Comparison of ENCODE assay signal across 13 mouse cellular contexts in the genomic region with DNA sequence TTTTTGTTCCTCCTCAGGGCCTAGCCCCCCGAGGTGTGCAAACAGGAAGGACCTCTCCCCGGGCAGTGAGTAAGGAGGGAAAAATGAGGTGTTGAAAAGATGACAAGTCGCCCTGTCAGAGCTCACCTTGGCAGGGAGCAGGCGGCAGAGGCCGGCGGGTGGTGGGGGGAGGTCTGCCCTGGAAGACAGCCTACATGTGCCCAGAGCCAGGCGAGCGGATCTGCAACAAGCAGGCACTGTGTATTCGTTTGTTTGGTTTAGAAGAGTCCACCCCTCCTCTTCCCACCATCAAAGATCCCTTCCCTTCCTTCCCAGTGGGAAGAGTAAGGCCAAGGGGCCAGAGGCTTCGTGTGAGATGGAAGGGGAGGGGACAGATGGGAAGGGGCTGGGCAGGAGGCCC. TPM values are rescaled to one million over a fixed set of nuclear protein-coding genes. Genes with fewer than 3 reads are reported as not detected.
DNase-seq lines count a peak whose midpoint lies in the region; ATAC-seq and TF ChIP-seq lines count a peak whose summit lies in the region.
"Had no signal": no experiment of that assay in that cellular context is flagged by ENCODE, and none has a peak within 500 bp of the region (broad histone marks: within the 10 kb centered on the region; RNA-seq: fewer than 3 reads in every experiment).

No protein-coding gene starts in this region.

- TF ChIP-seq EP300 in heart, adult 2 months (IDR thresholded peaks at IDR 0.05; ENCODE audit: insufficient read depth, low read depth, low read length) = no peak

- H3K9me3 ChIP-seq in heart, embryonic 15.5 days (replicated peaks) = no peaks in the 10 kb centered on the region
- H3K9me3 ChIP-seq in forebrain, embryonic 14.5 days (replicated peaks; ENCODE audit: control insufficient read depth, low read length) = no peaks in the 10 kb centered on the region
- no peaks in the 10 kb centered on the region for H3K9me3 ChIP-seq in limb, embryonic 15.5 days
- H3K9me3 ChIP-seq: liver, embryonic 12.5 days had no signal

- H3K4me3 ChIP-seq in heart, embryonic 15.5 days = no peak overlapping the region
- no peak overlapping the region for H3K4me3 ChIP-seq in heart, adult 2 months
- H3K4me3 ChIP-seq in forebrain, embryonic 14.5 days (ENCODE audit: low read depth, low read length) = no peak overlapping the region
- no peak overlapping the region for H3K4me3 ChIP-seq in limb, embryonic 15.5 days
- H3K4me3 ChIP-seq: liver, embryonic 12.5 days had no signal

- no peak for DNase-seq in heart, adult 2 months
- DNase-seq in brain, embryonic 14.5 days (ENCODE audit: low read depth) = peak; percentile 68
- no peak for DNase-seq in forebrain, embryonic 14.5 days (ENCODE audit: low spot score)
- no peak for DNase-seq in left cerebral cortex, adult 18-20 months (ENCODE audit: low spot score in 2 of 2)
- no peak for DNase-seq in thymus, postnatal 0 days (ENCODE audit: low spot score)
- DNase-seq: adrenal gland, postnatal 14 days; B cell, adult 2 months; cerebellum, adult 2 months; kidney, adult 18-20 months had no signal

- intact Hi-C loops in heart, adult 2 months (cut with DNase I) = no loop called here

- TF ChIP-seq POLR2A in heart, adult 2 months (IDR thresholded peaks at IDR 0.05; ENCODE audit: insufficient read depth, low read depth, low read length) = no peak
- TF ChIP-seq POLR2A in brain, embryonic 14.5 days (IDR thresholded peaks at IDR 0.05; ENCODE audit: borderline replicate concordance, extremely low read depth, insufficient read depth, insufficient read length, poor library complexity, severe bottlenecking) = no peak

- H3K79me2 ChIP-seq in heart, adult 2 months (replicated peaks; ENCODE audit: control insufficient read depth, insufficient read depth, low read length) = no peaks in the 10 kb centered on the region

- peaks cover 21% of the 10 kb centered on the region for H3K4me1 ChIP-seq in heart, embryonic 15.5 days (replicated peaks)
- no peaks in the 10 kb centered on the region for H3K4me1 ChIP-seq in heart, adult 2 months (ENCODE audit: control insufficient read depth, insufficient read depth, low read length)
- H3K4me1 ChIP-seq in forebrain, embryonic 14.5 days (ENCODE audit: control insufficient read depth, insufficient read depth, low read length) = peaks cover 11% of the 10 kb centered on the region; the same call in 1 of the 2 replicates
- H3K4me1 ChIP-seq in limb, embryonic 15.5 days = peaks cover 19% of the 10 kb centered on the region
- H3K4me1 ChIP-seq: liver, embryonic 12.5 days had no signal

- WGBS in heart, embryonic 15.5 days = 28% methylated on average over 10 of the region's 10 CpGs
- 64% methylated on average over 10 of the region's 10 CpGs for WGBS in heart, adult 2 months
- WGBS in forebrain, embryonic 14.5 days = 32% methylated on average over 10 of the region's 10 CpGs
- WGBS in limb, embryonic 15.5 days = 34% methylated on average over 7 of the region's 10 CpGs

- peaks cover 7% of the 10 kb centered on the region; the same call in 1 of the 2 replicates for H3K27me3 ChIP-seq in heart, embryonic 15.5 days
- no peaks in the 10 kb centered on the region for H3K27me3 ChIP-seq in heart, adult 2 months (ENCODE audit: control insufficient read depth, insufficient read depth, low read length)
- H3K27me3 ChIP-seq in forebrain, embryonic 14.5 days (replicated peaks; ENCODE audit: control insufficient read depth, insufficient read depth, low read length) = no peaks in the 10 kb centered on the region
- peaks cover 32% of the 10 kb centered on the region for H3K27me3 ChIP-seq in limb, embryonic 15.5 days

- no peak for TF ChIP-seq CTCF in heart, adult 2 months (IDR thresholded peaks at IDR 0.05)
- no peak for TF ChIP-seq CTCF in brain, embryonic 14.5 days (IDR thresholded peaks at IDR 0.05; ENCODE audit: borderline replicate concordance, extremely low read depth, insufficient read depth, insufficient read length)

- no peak overlapping the region for H3K4me2 ChIP-seq in heart, embryonic 15.5 days
- H3K4me2 ChIP-seq in forebrain, embryonic 14.5 days (ENCODE audit: low read length) = peak overlapping the region; percentile 34
- no peak overlapping the region for H3K4me2 ChIP-seq in limb, embryonic 15.5 days
- H3K4me2 ChIP-seq: liver, embryonic 12.5 days had no signal

- no peak overlapping the region for H3K27ac ChIP-seq in heart, embryonic 15.5 days
- no peak overlapping the region for H3K27ac ChIP-seq in heart, adult 2 months
- peak overlapping the region; percentile 66 for H3K27ac ChIP-seq in forebrain, embryonic 14.5 days (ENCODE audit: low read depth, low read length)
- no peak overlapping the region for H3K27ac ChIP-seq in limb, embryonic 15.5 days
- H3K27ac ChIP-seq: liver, embryonic 12.5 days had no signal

- H3K9ac ChIP-seq in heart, embryonic 15.5 days = no peak overlapping the region
- no peak overlapping the region for H3K9ac ChIP-seq in heart, adult 2 months (ENCODE audit: low read depth, low read length)
- no peak overlapping the region for H3K9ac ChIP-seq in forebrain, embryonic 14.5 days (ENCODE audit: low read length)
- H3K9ac ChIP-seq in limb, embryonic 15.5 days = no peak overlapping the region
- H3K9ac ChIP-seq: liver, embryonic 12.5 days had no signal

- no peaks in the 10 kb centered on the region for H3K36me3 ChIP-seq in heart, embryonic 15.5 days
- H3K36me3 ChIP-seq in heart, adult 2 months (ENCODE audit: control insufficient read depth, insufficient read depth, low read length) = no peaks in the 10 kb centered on the region
- H3K36me3 ChIP-seq in forebrain, embryonic 14.5 days (ENCODE audit: control insufficient read depth, insufficient read depth, low read length) = no peaks in the 10 kb centered on the region
- H3K36me3 ChIP-seq in limb, embryonic 15.5 days = no peaks in the 10 kb centered on the region
- H3K36me3 ChIP-seq: liver, embryonic 12.5 days had no signal

- ATAC-seq in heart, embryonic 15.5 days (replicated peaks; ENCODE audit: insufficient number of reproducible peaks, insufficient read depth, low FRiP score, low read depth) = 0 out of 2 replicates have a peak, but pooled peaks have one; percentile 16
- peak; percentile 16 for ATAC-seq in forebrain, embryonic 14.5 days
- ATAC-seq in limb, embryonic 15.5 days (ENCODE audit: insufficient number of reproducible peaks, low FRiP score, low TSS enrichment, low read depth) = peak; percentile 59; the same call in 1 of the 2 replicates
- no peak for ATAC-seq in cerebellum, adult (ENCODE audit: insufficient number of reproducible peaks, low FRiP score, low TSS enrichment)
- ATAC-seq: liver, embryonic 12.5 days had no signal

RNA-seq across cellular contexts. Expression of a gene that starts 14.7 kb away (rescaled TPM):
- 85.7 and 91.5 TPM in 2 replicates for polyA plus RNA-seq in heart, embryonic 15.5 days (2015; fragmentation: Nextera tagmentation; extraction: Ambion mirVana)
- total RNA-seq in heart, adult 2 months (2021) = 10 to 100 TPM; 22.7 to 24.8 TPM
- 19.9 and 27.2 TPM in 2 replicates for polyA plus RNA-seq in heart, adult 2 months (2012; rRNA removed)
- polyA plus RNA-seq in brain, embryonic 14.5 days (2012; rRNA removed) = 241 and 242 TPM in 2 replicates
- 328 and 377 TPM in 2 replicates for polyA plus RNA-seq in forebrain, embryonic 14.5 days (2014; fragmentation: Nextera tagmentation; extraction: Ambion mirVana)
- 153 and 167 TPM in 2 replicates for polyA plus RNA-seq in limb, embryonic 15.5 days (2015; fragmentation: Nextera tagmentation; extraction: Ambion mirVana)
- total RNA-seq in left cerebral cortex, adult 18-20 months (2021) = 100 to 1,000 TPM; 198 to 222 TPM
- 39.0 and 46.3 TPM in 2 replicates for polyA plus RNA-seq in thymus, postnatal 0 days (2015; fragmentation: Nextera tagmentation; extraction: Ambion mirVana)
